Mouse (Mus musculus) midbrain, embryonic 11.5 days (tissue): ENCODE results near the gene Lyg2. TPM values are rescaled to one million over a fixed set of nuclear protein-coding genes. Genes with fewer than 3 reads are reported as not detected.

ENCODE experiments used
- ATAC-seq: fragments of 200-750 bp; cut with Nextera tagmentation; 2 replicates; pipeline ENCODE4 v1.8.0; 2017; ENCODE audit warnings: moderate TSS enrichment, moderate library complexity; ENCODE audit not compliant: low FRiP score
- DNase-seq: peaks from one replicate; pipeline ENCODE4 v3.0.0; 2015; ENCODE audit warnings: low spot score; ENCODE audit errors: missing footprints
- H3K27ac ChIP-seq: fragments of 300-500 bp; sonication (generic); 2 replicates; pipeline ENCODE4 v1.5.1; 2014; ENCODE audit warnings: low read depth, low read length
- H3K27me3 ChIP-seq: fragments of 300-500 bp; sonication (generic); 2 replicates; pipeline ENCODE4 v1.6.1; 2014; ENCODE audit warnings: mild to moderate bottlenecking, low read length, moderate library complexity, mixed read lengths; ENCODE audit not compliant: control insufficient read depth, insufficient read depth
- H3K36me3 ChIP-seq: fragments of 300-500 bp; sonication (generic); 2 replicates; pipeline ENCODE4 v1.6.1; 2014; ENCODE audit warnings: mild to moderate bottlenecking, low read length, moderate library complexity, mixed read lengths; ENCODE audit not compliant: control insufficient read depth, insufficient read depth
- H3K4me1 ChIP-seq: fragments of 300-500 bp; sonication (generic); 2 replicates; pipeline ENCODE4 v1.6.1; 2014; ENCODE audit warnings: low read length; ENCODE audit not compliant: control insufficient read depth, insufficient read depth
- H3K4me2 ChIP-seq: fragments of 300-500 bp; sonication (generic); 2 replicates; pipeline ENCODE4 v1.6.1; 2014; ENCODE audit warnings: mild to moderate bottlenecking, moderate library complexity
- H3K4me3 ChIP-seq: fragments of 300-500 bp; sonication (generic); 2 replicates; pipeline ENCODE4 v1.5.1; 2014; ENCODE audit warnings: low read depth, low read length
- H3K9ac ChIP-seq: fragments of 300-500 bp; sonication (generic); 2 replicates; pipeline ENCODE4 v1.6.1; 2014; ENCODE audit warnings: low read length
- H3K9me3 ChIP-seq: fragments of 300-500 bp; sonication (generic); 2 replicates; pipeline ENCODE4 v1.6.1; 2016; ENCODE audit warnings: low read length; ENCODE audit not compliant: control insufficient read depth
- WGBS: fragments of 180-500 bp; shearing (Covaris S2); extraction: QIAGEN DNeasy Blood & Tissue Kit; methylation state at CpG from one replicate; pipeline ENCODE4 v1.1.7; 2014; 5-methylcytosine and 5-hydroxymethylcytosine counted together
- polyA plus RNA-seq: library from polyadenylated mRNA; unstranded; fragments of >200 nt; fragmentation: Nextera tagmentation; extraction: Ambion mirVana; gene quantifications from 2 replicates; pipeline ENCODE4 v1.2.1, GENCODE M21; 2014

Gene Lyg2
- polyA plus RNA-seq, 1 experiment from 2014 or later = not detected

GRCm38 (mm10) chr1:37931806-37932205, 15.5 kb upstream of the Lyg2 start:
- Histone ChIP-seq H3K4me2 (no peak overlapping the region), H3K4me3 (no peak overlapping the region), H3K27me3 (no peaks in the 10 kb centered on the region), H3K36me3 (no peaks in the 10 kb centered on the region), H3K4me1 (no peaks in the 10 kb centered on the region), H3K9me3 (no peaks in the 10 kb centered on the region), H3K9ac (no peak overlapping the region), H3K27ac (no peak overlapping the region)
- ATAC-seq (no peak), DNase-seq (no peak)
- WGBS = 20% methylated on average over 3 of the region's 3 CpGs

GRCm38 (mm10) chr1:37925971-37926370, 9.7 kb upstream of the Lyg2 start:
- H3K9ac ChIP-seq = no peak overlapping the region
- 88% methylated on average over 8 of the region's 8 CpGs for WGBS
- no peak overlapping the region for H3K4me2 ChIP-seq
- H3K4me3 ChIP-seq = no peak overlapping the region
- H3K36me3 ChIP-seq = no peaks in the 10 kb centered on the region
- no peak overlapping the region for H3K27ac ChIP-seq
- H3K27me3 ChIP-seq = no peaks in the 10 kb centered on the region
- H3K4me1 ChIP-seq = no peaks in the 10 kb centered on the region
- ATAC-seq (no peak), DNase-seq (no peak)
- H3K9me3 ChIP-seq = no peaks in the 10 kb centered on the region

GRCm38 (mm10) chr1:37922536-37922935, 6.2 kb upstream of the Lyg2 start:
- H3K9me3 ChIP-seq = no peaks in the 10 kb centered on the region
- ATAC-seq = no peak
- H3K9ac ChIP-seq = no peak overlapping the region
- no peak overlapping the region for H3K27ac ChIP-seq
- no peak overlapping the region for H3K4me2 ChIP-seq
- DNase-seq = no peak
- 66% methylated on average over 8 of the region's 8 CpGs for WGBS
- H3K27me3 ChIP-seq = no peaks in the 10 kb centered on the region
- H3K4me1 ChIP-seq = no peaks in the 10 kb centered on the region
- H3K4me3 ChIP-seq = no peak overlapping the region
- H3K36me3 ChIP-seq = no peaks in the 10 kb centered on the region

DNA sequence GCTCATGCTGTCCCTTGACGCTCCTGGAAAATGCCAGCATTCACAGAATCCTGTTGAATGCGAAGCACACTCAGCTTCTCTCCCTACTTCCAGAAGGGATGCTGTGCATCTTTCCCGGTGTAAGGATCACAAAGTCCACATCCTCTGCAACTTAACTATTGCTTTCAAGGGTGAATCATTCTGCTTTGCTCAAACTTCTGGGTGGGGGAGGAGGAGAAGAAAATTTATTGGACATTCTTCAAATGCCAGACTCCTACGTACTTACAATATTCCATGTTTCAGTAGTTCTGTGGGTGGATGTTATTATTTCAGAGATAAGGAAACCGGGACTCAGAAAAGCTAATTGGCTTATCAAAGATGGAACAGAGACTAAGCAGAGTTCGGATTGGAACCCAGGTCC, 1.8 kb upstream of the Lyg2 start:
- Histone ChIP-seq H3K36me3 (no peaks in the 10 kb centered on the region), H3K27ac (no peak overlapping the region), H3K4me2 (no peak overlapping the region), H3K9ac (no peak overlapping the region), H3K4me3 (no peak overlapping the region), H3K9me3 (no peaks in the 10 kb centered on the region), H3K27me3 (no peaks in the 10 kb centered on the region), H3K4me1 (no peaks in the 10 kb centered on the region)
- WGBS = 85% methylated on average over 6 of the region's 6 CpGs
- no peak for ATAC-seq
- no peak for DNase-seq

DNA sequence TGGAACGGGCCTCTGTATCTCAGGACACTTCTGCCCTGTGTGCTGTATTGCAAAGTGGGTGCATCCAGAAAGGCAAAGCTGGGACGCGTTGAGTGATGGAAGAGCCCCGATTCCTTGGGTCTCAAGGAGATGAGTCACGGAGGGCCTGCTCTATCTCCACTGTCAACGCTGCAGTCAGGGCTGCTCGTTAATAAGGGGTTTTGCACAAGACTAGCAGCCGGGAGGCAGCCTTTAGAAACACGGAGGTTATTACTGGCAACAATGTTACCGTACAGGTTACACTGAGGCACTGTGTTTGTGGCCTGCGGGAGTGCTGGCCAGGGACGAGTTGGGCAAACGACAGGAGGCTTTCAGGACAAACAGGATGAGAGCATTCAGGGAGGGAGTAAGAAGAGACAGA, 1.4 kb upstream of the Lyg2 start:
- H3K4me2 ChIP-seq = no peak overlapping the region

DNA sequence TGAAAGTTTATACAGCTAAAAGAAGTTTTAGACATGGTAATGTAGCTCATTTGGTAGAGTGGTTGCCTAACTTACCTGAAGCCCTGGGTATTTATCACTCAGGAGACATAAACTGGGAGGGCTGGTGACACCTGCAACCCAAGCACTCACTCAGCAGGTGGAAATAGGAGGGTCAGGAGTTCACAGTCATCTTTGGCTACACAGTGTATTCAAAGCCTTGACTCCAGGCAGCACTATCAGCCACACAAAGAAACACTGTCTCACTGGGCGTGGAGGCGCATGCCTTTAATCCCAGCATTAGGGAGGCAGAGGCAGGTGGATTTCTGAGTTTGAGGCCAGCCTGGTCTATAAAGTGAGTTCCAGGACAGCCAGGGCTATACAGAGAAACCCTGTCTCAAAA, 3.5 kb downstream of the Lyg2 start:
- ATAC-seq (no peak), DNase-seq (no peak)
- Histone ChIP-seq H3K9me3 (no peaks in the 10 kb centered on the region), H3K27ac (no peak overlapping the region), H3K27me3 (no peaks in the 10 kb centered on the region), H3K4me1 (no peaks in the 10 kb centered on the region), H3K36me3 (no peaks in the 10 kb centered on the region; the same call in 1 of the 2 replicates), H3K4me3 (no peak overlapping the region), H3K4me2 (no peak overlapping the region), H3K9ac (no peak overlapping the region)
- WGBS = 82% methylated on average over 2 of the region's 2 CpGs

More for the DNA sequence above, 1.4 kb upstream of the Lyg2 start:
- Histone ChIP-seq H3K36me3 (no peaks in the 10 kb centered on the region), H3K27ac (no peak overlapping the region), H3K4me1 (no peaks in the 10 kb centered on the region), H3K9ac (no peak overlapping the region), H3K9me3 (no peaks in the 10 kb centered on the region), H3K4me3 (no peak overlapping the region), H3K27me3 (no peaks in the 10 kb centered on the region)
- DNase-seq (no peak), ATAC-seq (no peak)
- 85% methylated on average over 13 of the region's 13 CpGs for WGBS

DNA sequence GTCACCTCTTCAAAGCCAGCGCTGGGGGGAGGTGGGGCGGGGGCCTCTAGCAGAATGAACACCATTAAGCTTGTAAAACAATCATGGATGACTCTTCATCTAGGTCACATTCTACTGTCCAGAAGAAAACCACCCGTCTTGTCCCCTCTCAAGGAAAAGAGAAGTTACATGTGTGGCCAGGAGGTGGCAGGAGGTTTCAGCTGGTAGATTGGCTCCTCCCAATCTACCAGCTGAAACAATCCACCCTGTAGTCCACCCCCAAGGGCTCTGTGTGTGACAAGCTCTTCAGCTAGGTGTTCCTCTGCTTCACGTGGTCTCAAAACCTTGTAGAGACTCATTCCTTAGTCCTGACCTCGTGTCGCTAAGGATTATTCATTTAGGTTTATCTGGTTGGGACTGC, 13.1 kb downstream of the Lyg2 start:
- ATAC-seq (no peak), DNase-seq (no peak)
- peaks cover 5% of the 10 kb centered on the region; the same call in 1 of the 2 replicates for H3K36me3 ChIP-seq
- H3K9ac ChIP-seq = no peak overlapping the region
- no peak overlapping the region for H3K27ac ChIP-seq
- no peak overlapping the region for H3K4me2 ChIP-seq
- no peaks in the 10 kb centered on the region for H3K4me1 ChIP-seq
- no peaks in the 10 kb centered on the region for H3K9me3 ChIP-seq
- H3K4me3 ChIP-seq = no peak overlapping the region
- 37% methylated on average over 6 of the region's 6 CpGs for WGBS
- no peaks in the 10 kb centered on the region for H3K27me3 ChIP-seq

GRCm38 (mm10) chr1:37900288-37900687, 16.0 kb downstream of the Lyg2 start:
- DNase-seq = no peak
- Histone ChIP-seq H3K36me3 (peaks cover 7% of the 10 kb centered on the region; the same call in 1 of the 2 replicates), H3K9ac (no peak overlapping the region), H3K4me2 (no peak overlapping the region), H3K4me3 (no peak overlapping the region), H3K27me3 (no peaks in the 10 kb centered on the region), H3K9me3 (no peaks in the 10 kb centered on the region), H3K4me1 (no peaks in the 10 kb centered on the region), H3K27ac (no peak overlapping the region)
- whole genome bisulfite sequencing = 58% methylated on average over 6 of the region's 6 CpGs
- no peak for ATAC-seq

DNA sequence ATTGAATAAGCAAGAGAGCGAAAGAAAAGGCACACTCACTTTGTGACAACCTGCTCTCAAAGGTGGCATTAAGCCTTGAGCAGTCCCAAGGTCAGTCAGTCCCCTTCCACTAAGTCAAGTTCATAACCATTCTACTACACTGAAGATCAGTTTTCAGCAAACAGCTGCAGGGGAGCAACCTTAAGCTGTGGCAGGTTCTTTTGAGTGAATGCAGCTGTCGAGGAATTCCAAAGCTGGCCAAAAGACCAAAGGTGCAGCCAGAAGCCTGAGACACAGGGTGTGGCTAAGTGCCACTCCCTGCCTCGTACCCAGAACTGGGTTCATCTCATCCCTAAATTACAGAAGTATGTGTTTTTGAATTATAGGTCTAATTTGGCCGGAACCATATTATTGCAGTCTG, 16.5 kb downstream of the Lyg2 start:
- Histone ChIP-seq H3K4me3 (no peak overlapping the region), H3K4me1 (no peaks in the 10 kb centered on the region), H3K27ac (no peak overlapping the region), H3K9ac (no peak overlapping the region), H3K36me3 (peaks cover 7% of the 10 kb centered on the region; the same call in 1 of the 2 replicates), H3K9me3 (no peaks in the 10 kb centered on the region), H3K27me3 (no peaks in the 10 kb centered on the region), H3K4me2 (no peak overlapping the region)
- ATAC-seq (no peak), DNase-seq (no peak)
- WGBS = 84% methylated on average over 4 of the region's 4 CpGs

DNA sequence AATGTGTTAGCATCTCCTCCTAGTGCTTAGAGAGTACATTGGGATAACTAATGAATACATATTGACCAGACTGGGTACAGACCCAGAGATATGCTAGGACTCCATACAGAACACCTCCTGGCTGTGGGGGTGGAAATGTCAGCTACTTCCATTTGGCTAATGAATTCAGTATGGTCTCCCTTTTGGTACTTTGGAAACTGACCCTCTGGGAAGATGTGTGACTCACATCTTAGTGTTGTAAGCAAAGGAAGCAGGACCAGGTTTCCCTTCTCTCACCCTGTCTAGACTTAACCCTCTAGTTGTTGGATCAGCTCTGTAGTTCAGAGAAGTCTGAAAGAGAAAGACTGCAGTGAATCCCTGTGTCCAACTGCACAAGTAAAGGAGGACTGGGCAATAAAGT, 21.7 kb downstream of the Lyg2 start:
- Histone ChIP-seq H3K4me2 (no peak overlapping the region), H3K27ac (no peak overlapping the region), H3K36me3 (peaks cover 7% of the 10 kb centered on the region; the same call in 1 of the 2 replicates), H3K4me3 (no peak overlapping the region), H3K9ac (no peak overlapping the region), H3K27me3 (no peaks in the 10 kb centered on the region), H3K9me3 (no peaks in the 10 kb centered on the region), H3K4me1 (peaks cover 7% of the 10 kb centered on the region)
- no peak for ATAC-seq
- DNase-seq = no peak
